Mouse (Mus musculus) urinary bladder, postnatal 14 days (tissue): Measurements from ENCODE around the gene Lmo4.

Source experiments
- DNase-seq: peaks from one replicate; pipeline ENCODE4 v3.0.0; 2021; ENCODE audit warnings: low spot score

Gene Lmo4

DNA sequence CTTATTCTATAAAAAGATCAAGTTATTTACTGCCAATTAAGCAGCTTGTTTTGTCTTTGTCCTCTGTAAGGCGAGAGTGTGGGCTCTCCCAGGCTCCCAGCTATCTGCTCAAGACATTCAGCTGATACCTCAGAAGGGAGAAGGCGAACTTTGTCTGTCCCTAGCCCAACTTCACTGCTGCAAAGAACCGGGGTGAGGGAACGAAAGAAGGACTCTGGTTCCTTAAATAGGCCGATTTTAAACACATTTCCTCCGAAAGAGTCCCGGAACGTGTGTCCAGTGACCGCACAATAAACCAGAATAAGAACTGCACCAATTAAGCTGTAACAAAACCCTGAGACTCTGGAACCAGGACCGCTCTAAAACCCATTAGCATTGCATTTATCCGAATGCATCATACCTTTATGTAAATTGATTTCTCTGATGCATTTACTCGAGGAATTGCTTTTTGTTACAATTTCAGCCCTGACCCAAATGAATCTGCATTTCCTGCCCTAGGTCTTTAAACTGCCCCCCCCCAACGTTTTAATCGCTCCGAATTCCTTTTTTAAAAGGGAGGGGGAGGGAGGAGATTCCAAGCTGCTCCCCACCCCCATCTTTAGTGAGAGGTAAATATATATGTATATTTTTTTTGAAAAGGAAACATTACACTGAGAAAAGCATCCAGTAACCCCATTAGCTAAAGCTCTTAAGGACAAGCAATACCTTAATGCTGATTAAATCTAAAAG is 1.6 kb downstream of the Lmo4 start:
- DNase-seq = no peak

DNA sequence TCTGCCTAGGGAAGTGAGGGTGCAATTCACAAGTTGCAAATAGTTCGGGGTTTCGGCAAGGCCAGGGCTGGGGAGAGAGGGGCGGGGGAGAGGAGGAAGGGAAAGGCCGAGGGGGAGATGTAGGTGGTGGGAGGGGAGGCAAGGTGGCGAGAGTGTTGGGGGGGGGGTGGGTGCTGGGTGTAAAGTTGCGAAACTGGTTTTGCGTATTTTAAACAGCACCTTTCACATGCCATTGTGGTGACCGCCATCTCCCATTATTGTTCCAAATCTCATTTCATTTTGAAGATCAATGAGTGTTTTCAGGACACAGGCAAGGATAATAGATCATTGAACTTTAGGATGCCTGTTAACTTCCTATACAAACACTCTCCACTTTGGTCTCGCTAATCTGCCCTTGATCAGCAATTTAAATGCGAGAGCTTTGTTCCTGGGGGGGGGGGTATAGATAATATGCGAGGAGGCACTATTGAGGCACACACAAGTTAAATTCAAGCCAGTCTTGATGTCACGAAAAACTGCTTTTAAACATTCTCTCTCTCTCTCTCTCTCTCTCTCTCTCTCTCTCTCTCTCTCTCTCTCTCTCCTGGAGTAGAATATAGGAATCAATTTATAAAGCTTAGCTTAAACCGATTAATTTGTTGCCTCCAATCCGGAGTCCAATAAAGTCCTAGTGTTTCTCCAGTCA is 2.3 kb downstream of the Lmo4 start:
- DNase-seq = no peak

DNA sequence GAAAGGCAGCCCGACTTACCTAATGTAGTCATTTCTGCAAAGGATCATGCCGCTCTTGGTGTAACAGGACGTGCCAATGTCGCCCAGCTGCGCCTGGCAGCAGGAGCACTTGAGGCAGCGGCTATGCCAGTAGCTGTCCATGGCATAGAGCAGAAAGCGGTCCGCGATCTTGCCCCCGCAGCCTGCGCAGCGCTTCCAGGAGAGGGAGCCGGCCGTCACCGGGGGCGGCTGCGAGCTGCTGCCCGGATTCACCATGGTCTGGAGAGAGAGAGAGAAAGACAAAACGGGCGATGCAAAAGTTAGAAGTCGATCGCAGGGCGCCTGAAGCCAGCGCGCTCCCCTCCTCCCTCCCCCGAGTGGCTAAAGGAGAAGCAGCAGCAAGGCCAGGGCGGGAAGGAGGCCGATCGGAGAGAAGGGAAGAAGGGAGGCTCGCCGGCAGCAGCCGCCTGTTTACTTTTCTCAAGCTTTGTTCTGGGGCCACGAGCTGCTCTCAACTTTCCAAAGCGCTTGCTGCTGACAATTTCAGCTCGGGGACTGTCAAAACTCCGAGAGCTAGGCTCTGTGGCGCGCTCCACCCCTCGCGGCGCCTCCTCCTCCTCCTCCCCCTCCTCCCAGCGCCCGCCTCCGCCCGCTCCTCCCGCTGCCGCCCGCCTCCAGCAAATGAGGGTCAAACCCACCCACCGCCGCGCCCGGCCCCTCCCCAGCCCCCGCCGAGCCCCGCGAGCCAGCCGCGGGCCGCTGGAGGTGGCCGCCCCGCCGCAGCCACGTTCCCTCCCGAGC is 3.0 kb downstream of the Lmo4 start:
- peak; percentile 92 for DNase-seq

- DNase-seq = no peak
These were observed 19.5 kb downstream of the Lmo4 start for GRCm38 (mm10) chr3:144185327-144186152.

DNA sequence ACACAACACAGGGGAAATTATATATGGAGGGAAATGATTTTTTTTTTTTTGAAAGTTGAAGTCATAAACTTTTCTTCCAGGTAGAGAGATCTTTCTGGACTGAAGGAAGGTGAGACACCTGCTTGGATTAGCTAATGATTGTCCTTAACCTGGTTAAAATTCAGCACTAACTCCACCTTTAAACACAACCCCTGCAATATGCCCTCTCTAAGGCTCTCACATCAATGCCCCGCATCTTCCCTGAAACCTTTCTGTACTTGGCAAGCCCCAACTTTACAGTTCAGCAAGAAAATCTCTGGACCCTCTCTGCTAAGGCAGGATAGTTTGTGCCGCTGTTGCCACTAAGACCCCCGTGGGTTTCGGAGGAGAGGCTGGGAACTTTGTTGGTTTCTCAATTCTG is 20.1 kb downstream of the Lmo4 start:
- no peak for DNase-seq

DNA sequence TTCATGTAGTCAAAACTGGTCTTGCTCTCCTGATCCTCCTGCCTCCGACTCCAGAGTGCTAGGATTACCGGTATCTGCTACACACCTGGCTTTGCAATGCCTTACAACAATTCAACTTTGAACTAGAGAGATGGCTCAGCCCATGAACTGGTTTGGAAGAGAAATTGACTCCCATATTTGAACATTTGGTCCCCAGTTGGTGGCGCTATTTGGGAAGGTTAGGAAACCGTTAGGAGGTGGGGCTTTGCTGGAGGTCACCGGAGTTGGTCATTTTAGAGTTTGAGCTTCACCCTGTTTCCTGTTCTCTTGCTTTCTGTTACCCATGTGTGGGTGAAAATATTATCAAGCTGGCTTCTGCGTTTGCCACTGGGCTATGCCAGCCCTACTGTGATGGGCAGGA is 22.8 kb downstream of the Lmo4 start:
- no peak for DNase-seq

- DNase-seq = no peak
These were observed 26.1 kb downstream of the Lmo4 start for GRCm38 (mm10) chr3:144178937-144179336.

DNA sequence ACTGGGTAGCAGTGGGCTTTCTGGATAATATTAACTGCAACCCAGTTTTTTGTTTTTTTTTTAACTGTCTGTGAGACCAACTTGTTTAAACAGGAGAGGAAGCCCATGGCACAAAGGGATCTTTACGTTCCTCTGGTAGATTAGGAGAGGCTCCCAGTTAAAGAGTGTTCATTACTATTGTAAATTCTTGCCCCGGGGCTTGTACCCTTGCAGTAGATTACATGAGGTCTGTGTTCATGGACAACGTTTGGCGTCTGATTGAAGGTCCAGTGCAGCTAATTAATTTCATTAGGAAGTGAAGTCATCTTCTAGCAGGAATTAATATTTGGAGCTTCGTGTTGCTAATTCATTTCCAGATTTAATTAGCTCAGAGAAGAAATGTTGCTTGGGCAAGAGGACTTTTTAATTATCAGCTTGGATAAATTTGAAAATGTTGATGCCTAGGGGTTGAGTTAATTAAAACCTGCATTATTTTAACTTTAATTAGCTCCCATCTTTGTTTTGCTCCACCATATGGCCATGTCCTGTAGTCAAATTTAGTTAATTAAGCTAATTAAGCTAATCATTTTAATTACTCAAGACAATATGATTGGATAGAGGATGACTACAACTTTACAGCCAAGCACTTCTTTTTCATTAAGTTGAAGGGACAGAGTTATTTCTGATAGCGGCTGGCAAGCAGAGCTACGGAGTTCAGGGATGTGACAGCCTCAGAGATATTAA is 31.0 kb downstream of the Lmo4 start:
- DNase-seq = no peak

DNA sequence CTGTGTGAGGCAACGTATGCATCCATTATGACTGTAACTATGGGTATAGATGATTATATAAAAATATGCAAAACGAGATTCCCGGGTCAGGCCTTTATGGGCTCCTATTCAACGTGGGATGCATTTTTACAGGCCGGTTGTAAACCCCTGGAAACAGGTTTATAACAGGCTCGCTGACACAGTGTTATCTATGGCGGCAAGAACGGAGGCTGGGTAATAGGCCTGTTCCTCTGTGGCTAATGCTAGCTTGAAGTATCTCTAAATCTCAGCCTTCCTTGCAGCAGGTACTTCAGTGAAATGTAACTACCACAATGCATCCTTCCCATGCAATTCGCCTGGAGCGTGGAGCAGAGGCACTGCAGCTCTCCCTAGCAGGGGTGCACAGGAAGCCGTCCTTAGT is 31.9 kb downstream of the Lmo4 start:
- no peak for DNase-seq

DNA sequence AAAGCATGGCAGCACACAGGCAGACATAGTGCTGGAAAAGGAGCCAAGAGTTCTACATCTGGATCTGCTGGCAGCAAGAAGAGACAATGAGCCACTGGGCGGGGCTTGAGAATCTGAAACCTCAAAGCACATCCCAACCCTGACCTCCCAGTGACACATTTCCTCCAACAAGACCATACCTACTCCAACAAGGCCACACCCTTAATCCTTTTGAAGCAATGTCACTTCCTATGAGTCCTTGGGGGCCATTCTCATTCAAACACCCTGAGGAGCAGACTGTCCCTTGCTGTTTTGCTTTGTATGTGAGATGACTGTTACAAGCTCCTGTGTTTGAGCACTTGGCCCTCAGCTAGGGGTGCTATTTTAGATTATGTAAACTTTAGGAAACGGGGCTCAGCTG is 33.3 kb downstream of the Lmo4 start:
- DNase-seq = no peak

- DNase-seq = no peak
These were observed 34.5 kb downstream of the Lmo4 start for GRCm38 (mm10) chr3:144170539-144170938.

DNA sequence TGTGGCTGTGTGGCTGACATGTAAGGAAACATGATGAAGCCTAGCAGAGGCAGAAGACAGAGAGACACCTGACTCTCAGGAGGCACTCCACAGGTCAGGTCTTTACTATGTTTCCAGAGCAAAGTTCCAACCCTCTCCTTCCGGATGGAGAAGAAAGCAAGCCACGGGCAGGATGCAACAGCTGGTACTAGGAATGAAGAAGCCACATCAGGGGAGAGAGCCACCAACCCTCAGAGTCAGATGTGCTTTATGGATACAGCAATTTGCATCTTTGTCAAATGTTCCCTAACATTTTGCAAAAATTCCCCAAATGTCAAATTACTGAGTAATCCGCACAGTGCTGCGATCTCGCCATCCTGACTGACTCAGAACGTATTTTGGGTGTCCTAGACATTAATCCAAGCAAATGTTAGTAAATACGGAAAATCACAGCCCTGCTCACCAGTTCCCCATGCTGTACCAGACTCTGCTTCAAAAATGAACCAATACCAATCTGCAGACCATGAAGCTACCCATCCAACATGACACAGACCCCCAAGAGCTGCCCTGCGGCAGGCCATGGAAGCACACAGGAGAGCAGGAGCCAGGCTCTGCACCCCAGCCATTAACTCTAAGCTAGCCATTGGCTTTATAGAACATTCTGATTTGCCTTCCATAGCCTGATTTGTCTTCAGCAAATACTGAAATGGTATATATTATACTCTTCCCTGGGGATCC is 38.4 kb downstream of the Lmo4 start:
- no peak for DNase-seq

- no peak for DNase-seq
These were observed 39.6 kb downstream of the Lmo4 start for GRCm38 (mm10) chr3:144165439-144165838.

DNA sequence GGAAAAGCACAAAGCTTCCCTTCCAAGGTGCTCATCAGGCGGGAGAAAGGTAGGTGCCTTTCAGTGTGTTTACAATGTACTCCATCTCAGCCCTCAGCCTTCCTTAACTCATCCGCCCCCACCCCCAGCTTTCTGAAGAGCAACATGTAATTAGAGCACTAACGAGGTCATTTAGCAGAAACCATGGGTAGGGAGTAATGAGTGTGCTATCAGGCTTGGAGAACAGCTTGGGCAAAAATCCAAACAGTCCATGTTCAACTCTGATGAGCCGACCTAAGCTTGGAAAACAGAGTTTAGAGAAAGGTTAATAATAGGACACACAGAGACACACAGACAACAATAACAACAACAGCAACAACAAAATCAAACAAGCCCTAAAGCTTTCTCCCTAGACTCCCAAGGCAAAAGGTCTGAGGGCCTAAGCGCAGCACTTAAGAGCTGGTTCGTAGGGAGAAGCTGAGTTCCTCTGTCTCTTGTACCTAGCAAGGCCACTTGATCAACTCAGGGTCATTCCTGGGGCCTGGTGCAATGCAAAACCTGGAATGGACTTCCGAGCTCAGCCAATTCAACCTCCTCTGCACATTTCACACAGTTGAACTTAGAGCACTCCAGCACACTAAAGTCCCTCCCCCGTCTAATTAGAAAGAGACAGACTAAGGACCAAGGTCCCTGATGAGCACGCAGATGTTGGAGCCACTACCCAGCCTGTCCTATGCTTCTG is 40.2 kb downstream of the Lmo4 start:
- no peak for DNase-seq

GRCm38 (mm10) chr3:144163718-144164117 is 41.3 kb downstream of the Lmo4 start:
- no peak for DNase-seq

DNA sequence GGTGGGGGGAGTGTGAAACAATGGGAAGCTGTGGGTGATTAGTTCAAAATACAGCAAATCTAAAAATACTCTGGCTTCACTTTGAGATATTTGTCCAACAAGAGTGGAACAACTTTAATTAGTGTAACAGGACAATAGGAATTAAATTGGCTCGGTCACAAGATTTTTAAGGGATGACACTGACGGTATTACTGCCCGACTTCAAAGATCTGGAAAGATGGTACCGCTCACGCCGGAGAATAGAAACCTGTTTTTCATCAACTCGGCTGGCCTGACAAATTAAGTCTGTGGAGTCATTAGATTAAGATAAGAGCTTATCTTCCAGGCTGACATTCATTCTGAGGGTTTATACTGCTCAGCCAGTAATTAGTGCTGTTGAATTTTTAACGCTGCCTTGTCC is 42.9 kb downstream of the Lmo4 start:
- no peak for DNase-seq

DNA sequence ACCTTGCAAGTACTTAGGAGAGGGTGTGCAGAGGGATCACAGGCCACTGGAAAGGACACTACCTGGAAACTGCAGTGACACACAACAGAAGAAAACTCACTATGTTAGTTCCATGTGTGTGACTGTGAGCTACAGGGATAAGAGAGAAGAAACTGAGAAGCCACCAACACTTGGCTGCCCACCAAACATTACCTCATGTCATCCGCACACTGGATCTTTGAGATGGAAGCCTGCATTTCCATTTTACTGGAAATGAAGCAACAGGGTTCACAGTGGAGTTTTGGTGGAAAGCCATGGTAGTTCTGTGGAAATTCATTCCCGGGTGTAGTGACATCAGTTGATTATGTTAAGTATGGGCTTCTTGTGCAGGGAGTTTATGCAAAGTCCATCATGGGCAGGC is 43.8 kb downstream of the Lmo4 start:
- DNase-seq = no peak

- peak; percentile 26 for DNase-seq
These were observed 49.3 kb downstream of the Lmo4 start for GRCm38 (mm10) chr3:144155746-144156145.

DNA sequence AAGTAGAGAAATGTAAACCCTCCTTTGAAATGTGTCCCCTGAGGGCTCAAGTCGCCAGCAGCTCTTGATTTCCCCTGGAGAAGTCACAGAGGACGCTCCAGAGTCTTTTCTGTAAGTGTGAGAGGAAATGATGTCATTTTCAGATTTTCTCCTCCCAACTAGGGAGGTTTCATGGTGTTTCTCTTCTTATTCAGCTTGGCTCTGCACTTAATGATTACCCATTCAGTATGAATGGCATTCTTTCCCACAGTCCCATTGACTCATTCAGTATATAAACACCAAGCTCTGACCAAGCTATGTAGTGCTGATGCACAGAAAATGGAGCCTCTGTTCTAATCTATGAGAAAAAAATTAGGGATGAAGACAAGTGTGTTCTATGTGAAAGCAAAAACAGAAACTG is 51.6 kb downstream of the Lmo4 start:
- no peak for DNase-seq

DNA sequence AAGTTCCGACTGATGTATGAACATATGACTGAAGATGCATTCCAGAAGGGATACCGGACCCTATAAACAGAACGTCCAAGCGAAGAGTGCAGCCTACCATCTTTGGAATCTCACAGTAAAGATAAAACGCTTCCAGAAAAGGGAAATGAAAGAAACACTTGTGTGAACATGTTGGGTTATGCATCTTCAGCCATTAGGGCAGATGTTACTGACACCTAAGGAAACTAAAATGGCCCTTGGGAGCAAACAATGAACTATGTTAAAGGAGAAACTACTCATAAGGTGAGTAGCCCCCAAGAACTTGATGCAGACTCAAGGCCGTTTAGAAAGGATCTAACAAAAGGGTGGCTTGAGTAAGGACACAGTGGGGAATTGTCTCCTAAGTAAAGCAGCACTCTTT is 54.0 kb downstream of the Lmo4 start:
- DNase-seq = no peak
